Mouse (Mus musculus) telencephalon, adult 2 months (tissue): ENCODE data around the gene Adat1.
"Not testable (repeated sequence)": the region's sequence is repeated elsewhere in the genome, so short reads cannot be mapped to it uniquely, and the experiment has no call there.

Source experiments
- DNase-seq: peaks from one replicate; pipeline ENCODE4 v3.0.0-alpha.2; 2011; ENCODE audit warnings: low read depth, low spot score

The Adat1 gene

DNA sequence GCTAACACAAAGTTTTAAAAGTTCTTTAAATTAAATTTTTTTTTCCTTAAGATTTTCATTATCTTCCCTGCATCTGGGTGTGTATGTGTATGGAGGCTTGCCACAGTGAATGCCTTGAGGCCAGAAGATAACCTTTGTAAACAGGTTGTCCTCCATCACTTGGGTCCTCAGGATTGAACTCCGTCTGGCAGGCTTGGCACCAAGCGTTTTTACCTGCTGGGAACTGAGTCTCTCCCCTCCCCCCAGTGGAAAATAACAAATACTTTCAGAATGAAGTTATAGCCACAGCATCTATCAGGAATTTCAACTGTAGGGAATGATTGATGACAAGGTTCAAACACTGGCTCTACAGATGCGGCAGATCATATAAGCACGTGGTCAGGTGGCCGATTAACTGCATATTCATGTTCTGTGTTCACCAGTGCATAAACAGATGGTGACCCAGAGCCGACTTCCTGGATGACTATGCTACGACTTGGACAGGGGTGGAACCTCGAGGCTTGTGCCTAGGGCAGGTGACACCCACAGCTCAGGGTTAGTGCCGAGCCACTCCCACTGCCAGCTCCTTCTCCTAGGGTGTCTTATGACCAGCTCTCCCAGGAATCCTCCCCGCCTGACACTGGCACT lies 52.5 kb downstream of the Adat1 start:
- no peak for DNase-seq

DNA sequence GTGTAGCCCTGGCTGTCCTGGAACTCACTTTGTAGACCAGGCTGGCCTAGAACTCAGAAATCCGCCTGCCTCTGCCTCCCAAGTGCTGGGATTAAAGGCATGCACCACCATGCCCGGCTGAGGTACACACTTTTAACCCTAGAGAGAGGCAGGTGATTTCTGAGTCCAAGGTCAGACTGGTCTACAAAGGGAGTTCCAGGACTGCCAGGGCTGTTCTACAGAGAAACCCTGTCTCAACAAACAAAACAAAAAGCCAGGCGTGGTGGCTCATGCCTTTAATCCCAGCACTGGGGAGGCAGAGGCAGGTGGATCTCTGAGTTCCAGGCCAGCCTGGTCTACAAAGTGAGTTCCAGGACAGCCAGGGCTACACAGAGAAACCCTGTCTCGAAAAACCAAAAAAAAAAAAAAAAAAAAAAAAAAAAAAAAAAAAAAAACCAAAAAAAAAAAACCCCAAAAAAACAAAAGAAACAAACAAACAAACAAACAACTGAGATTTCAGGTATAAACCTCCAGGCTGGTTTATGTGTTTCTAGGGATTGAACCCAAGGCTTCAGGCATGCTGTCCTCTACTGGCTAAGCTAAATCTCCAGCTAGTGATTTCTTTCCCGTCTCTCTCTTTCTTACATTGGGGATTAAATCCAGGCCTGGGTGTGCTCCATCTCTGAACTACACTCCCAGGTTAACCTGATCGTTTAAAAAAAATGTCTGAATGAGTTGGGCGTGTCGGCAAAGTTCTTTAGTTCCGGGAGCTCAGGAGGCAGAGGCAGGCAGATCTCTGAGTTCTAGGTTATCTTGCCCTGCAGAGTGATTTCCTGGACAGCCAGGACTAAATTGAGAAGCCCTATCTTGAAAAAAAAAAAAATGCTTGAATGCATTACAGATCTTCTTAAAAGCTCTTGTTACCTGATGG lies 53.8 kb downstream of the Adat1 start:
- DNase-seq = not testable (repeated sequence)

DNA sequence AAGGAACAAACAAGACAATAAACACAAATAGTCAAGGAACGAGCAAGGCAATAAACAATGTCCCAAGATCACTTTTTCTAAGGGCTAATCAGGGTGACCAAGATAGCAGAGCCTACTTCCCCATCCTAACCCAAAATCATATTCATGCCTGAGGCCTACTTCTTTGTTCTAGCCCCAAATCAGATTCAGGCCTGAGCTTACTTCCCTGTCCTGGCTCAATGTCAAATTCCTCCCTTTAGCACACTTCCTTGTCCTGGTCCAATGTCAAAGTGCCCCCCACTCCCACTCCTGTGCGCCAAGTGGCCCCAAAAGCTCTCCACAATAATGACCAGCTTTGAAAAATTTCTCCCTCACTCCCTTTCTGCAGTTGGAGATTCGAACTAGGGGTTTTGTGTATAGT lies 54.9 kb downstream of the Adat1 start:
- DNase-seq = no peak

DNA sequence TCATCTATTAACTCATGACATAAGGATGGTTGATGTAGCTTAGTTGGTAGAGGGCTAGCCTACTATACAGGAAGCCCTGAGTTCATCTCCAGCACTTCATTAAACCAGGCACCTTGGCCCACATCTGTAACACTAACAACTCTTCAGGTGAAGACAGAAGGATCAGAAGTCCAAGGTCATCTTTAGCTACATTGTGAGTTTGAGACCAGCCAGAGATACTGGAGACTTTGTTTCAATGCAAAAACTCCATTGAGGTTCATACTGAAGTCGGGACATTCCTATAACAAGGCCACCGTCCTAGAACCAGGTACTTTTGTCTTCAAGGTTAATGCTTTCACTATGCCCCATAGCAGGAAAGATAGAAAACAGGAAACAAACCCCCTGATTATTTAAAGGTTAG lies 57.9 kb downstream of the Adat1 start:
- no peak for DNase-seq

DNA sequence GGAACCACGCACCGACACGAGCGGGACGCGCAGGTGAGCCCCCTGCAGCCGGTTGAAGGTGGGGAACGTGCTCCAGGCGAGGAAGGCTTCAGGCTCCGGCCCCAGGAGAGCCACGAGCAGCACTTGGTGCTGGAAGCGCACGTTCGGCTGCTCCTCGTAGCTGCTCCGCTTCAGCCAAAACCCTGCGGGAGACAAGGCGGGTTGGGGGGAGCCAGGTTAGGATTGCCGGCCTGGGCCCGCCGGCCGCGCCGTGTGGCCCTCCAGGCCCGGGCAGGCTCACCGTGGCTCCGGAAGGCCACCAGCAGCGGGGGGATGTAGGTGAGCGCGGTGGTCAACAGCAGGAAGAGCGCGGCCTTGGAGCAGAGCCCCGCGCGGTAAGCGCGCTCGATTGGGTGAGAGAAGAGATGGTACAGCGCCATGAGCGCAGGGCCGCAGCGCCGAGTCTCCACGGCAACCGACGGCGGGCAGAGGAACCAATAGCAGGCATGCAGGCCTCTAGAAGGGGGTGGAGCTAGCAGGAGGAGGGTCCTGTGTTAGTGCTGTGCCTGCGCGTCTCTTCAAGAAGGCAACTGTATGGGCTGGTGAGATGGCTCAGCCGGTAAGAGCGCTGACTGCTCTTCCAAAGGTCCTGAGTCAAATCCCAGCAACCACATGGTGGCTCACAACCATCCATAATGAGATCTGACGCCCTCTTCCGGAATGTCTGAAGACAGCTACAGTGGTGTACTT lies 58.6 kb downstream of the Adat1 start, which contains the start of gene Tmem231:
Gene Tmem231 (minus strand): TSS at position 534 of the 729 bp plus-strand sequence.
- DNase-seq = peak; percentile 93

DNA sequence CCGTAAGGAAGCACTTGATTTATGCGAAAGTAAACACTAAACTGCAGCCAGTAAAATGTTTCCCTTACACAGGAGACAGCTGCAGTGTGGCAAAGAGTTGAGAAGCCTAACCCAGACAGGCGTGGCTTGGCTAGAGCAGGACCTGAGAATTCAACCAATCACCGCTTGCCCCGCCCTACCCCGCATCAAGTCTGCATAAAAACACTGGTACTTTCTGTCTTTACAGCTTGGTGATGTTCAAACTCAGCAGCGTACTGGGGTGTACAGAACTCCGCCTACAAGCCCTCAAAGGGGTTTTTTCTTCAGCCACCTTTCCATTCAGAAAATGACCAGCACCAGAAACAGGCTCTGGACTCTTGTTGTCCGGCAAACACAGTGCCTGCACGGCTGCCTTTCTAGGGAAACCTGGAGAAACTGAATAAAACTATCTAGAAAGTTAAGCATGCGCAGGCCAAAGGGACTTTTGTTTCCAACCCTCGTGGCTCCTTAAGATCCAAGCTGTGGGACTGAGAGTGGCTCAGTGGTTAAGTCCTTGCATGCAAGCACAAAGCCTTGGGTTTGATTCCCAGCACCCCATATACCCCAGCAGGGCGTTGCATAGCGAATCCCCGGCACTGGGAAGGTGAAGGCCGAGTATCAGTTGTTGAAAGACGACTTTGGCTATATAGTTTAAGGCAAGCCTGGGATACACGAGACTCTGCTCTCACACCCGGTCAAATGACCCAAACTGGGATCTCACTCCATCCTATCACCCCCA lies 59.3 kb downstream of the Adat1 start:
- DNase-seq = no peak

DNA sequence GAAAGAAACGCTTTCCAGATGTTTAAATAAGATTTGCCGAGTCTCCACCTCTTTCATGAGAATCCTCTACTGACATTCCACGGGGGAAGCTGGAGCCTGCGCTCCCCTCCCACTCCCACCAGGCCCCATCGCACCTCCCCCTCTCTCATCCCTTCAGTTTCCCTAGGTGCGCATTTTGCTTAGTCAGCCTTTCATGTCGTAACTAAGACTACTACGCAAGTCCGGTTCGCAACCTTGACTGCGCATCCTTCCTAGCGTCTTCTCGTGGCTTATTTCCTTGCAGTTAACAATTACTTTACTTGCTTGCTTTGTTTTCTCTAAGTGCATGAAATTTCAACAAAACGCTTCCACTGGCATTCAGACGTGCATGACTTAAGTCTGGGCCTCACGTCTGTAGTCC lies 60.4 kb downstream of the Adat1 start:
- no peak for DNase-seq

DNA sequence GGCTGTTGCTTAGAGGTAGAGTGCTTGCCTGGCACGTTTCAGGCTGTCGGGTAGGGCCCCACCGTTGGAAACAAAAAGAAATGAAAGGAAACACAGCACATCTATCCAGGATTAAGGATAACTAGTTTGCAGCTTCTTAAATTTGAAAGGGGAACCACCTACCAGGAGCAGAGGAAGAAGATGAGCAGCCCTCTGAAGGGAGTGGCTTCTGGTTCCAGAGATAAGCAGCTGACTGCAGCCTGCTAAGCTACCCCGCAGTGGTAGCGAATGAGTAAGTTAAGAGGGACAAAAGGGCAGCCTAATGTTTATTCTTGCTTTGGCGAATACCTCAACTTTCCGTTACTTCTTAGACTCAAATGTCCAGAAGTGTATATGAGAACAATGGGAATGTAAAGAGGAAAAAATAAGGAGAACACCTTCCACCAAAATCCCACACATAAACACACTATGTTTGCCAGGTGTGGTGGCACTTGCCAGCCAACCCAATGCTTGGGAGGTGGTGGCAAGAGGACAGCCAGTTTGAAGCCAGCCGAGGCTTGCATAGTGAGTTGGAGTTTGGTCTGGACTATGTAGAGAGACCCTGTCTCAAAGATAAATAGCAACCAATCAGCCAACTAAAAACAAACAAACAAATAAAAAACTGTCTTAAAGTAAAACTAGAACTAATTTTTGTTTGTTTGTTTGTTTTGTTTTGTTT lies 62.3 kb downstream of the Adat1 start:
- DNase-seq = no peak

DNA sequence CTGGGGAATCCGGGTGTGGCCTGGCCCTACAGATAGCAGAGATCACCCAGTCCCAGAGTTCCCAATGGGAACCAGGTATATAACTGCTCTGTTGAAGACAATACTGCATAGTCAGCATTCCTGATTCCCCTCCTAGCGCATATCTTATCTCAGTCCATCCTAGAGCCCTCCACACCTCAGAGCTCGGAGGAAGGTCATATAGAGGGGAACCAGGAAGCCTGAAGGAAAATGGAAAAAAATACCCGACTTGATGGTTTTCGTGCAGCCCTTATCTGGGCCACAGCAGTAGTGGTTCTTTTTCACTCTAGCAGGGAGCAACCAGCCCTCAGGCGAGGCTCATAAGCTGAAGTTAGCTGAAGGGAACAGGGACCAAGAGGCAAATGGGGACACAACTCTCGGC lies 67.1 kb downstream of the Adat1 start:
- DNase-seq = no peak

DNA sequence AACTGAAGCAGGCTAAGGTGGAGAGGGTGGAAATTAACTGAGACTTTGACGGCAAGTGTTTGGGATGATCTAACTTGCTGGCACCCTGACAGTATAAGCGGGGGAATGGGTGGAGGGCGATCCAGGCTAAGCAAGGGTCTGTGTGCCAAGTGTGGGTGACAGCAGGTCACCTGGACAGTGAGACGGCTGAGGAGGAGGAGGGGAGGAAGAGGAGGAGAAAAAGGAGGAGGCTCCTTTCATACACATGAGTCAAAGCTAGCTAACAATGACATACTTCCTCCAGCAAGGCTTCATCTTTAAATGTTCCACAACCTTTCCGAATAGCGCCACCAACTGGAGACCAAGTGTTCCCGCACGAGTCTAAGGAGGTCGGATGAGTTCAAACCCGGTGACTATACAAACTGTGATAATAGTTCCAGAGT lies 68.7 kb downstream of the Adat1 start:
- DNase-seq = peak; percentile 27

DNA sequence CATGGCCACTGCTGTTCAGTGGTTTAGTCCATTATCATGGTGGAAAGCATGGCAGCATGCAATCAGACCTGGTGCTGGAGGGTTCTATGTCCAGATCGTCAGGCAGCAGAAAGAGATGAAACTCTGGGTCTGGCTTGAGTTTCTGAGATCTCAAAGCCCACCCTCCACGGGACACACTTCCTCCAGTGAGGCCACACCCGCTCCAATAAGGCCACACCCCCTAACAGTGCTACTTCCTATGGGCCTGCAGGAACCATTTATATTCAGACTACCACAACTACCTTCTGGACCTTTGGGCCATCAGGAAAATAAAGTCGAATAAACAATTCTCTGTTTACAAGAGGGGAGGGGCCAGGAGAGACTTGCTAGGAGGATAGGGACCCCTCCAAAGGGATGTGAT lies 71.1 kb downstream of the Adat1 start:
- no peak for DNase-seq

DNA sequence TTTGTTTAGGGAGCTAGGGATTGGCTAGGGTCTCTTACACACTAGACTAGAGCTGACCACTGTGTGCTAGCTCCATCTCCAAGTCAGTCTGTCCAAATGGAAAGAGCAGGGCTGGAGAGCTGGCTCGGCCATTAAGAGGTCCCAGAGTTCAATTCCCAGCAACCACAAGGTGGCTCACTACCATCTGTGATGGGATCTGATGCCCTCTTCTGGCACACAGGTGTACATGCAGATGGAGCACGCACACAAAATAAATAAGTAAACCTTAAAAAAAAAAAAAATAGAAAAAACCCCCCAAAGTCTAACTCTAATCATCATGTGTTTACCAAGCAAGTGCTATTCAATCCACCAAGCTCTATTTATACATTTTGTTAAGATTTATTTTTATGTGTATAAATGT lies 72.4 kb downstream of the Adat1 start:
- no peak for DNase-seq
